Mouse (Mus musculus): ENCODE measurements around the gene Fkbp9.

GRCm38 (mm10) chr6:56907973-56908372, 76.1 kb downstream of the Fkbp9 start:
- TF ChIP-seq EP300 (IDR thresholded peaks at IDR 0.05) = no peak
- TF ChIP-seq CTCF (IDR thresholded peaks at IDR 0.05) = no peak

Measured in lung, postnatal 0 days (tissue).